Mouse (Mus musculus) MEL (cell line): ENCODE data around the gene Prdx6. TPM values are rescaled to one million over a fixed set of nuclear protein-coding genes. Genes with fewer than 3 reads are reported as not detected.

Source experiments
- DNase-seq: peaks from one replicate; pipeline ENCODE4 v3.0.0; 2011; ENCODE audit warnings: low read depth, low spot score
- H3K27ac ChIP-seq: 2 replicates; pipeline ENCODE4 v1.5.1; 2012; ENCODE audit warnings: low read depth, mild to moderate bottlenecking, control low read depth, low read length, moderate library complexity; ENCODE audit not compliant: control insufficient read depth
- H3K27me3 ChIP-seq, 2 experiments: fragments of 150-350 bp in 1 of 2; sonication (generic) in 1 of 2; 2 replicates each; pipeline ENCODE4 v1.6.1; 2012; ENCODE audit warnings: low read length in 2 of 2, mild to moderate bottlenecking in 2 of 2, improper control_type of control experiment in 1 of 2, moderate library complexity in 1 of 2; ENCODE audit not compliant: insufficient read depth in 2 of 2, control insufficient read depth in 1 of 2
- H3K36me3 ChIP-seq, 2 experiments: 2 replicates each; pipeline ENCODE4 v1.6.1; 2012 to 2014; ENCODE audit warnings: low read length in 2 of 2, improper control_type of control experiment in 1 of 2, inconsistent platforms in 1 of 2, mild to moderate bottlenecking in 1 of 2; ENCODE audit not compliant: insufficient read depth in 2 of 2, control insufficient read depth in 1 of 2
- H3K4me1 ChIP-seq, 2 experiments: fragments of 150-350 bp in 1 of 2; sonication (generic) in 1 of 2; 2 replicates each; pipeline ENCODE4 v1.6.1; 2012; ENCODE audit warnings: low read length in 2 of 2, improper control_type of control experiment in 1 of 2, mild to moderate bottlenecking in 1 of 2; ENCODE audit not compliant: insufficient read depth in 2 of 2, control insufficient read depth in 1 of 2
- H3K4me3 ChIP-seq, 2 experiments: fragments of 150-350 bp in 1 of 2; sonication (generic) in 1 of 2; 2 replicates each; pipeline ENCODE4 v1.5.1; 2012; ENCODE audit warnings: low read depth in 2 of 2, low read length in 2 of 2, mild to moderate bottlenecking in 2 of 2, moderate library complexity in 2 of 2, control low read depth in 1 of 2, improper control_type of control experiment in 1 of 2; ENCODE audit not compliant: control insufficient read depth in 1 of 2, insufficient read depth in 1 of 2
- H3K79me2 ChIP-seq: 2 replicates; pipeline ENCODE4 v1.6.1; 2012; ENCODE audit warnings: mild to moderate bottlenecking, low read length, moderate library complexity; ENCODE audit not compliant: control insufficient read depth, poor library complexity, insufficient read depth
- H3K9ac ChIP-seq: 2 replicates; pipeline ENCODE4 v1.6.1; 2012; ENCODE audit warnings: low read depth, mild to moderate bottlenecking, control low read depth, low read length, moderate library complexity; ENCODE audit not compliant: control insufficient read depth, poor library complexity, severe bottlenecking
- H3K9me3 ChIP-seq: fragments of 150-350 bp; sonication (generic); replicated peaks from 2 replicates; pipeline ENCODE4 v1.6.1; 2012; ENCODE audit warnings: mild to moderate bottlenecking, low read length, improper control_type of control experiment, moderate library complexity; ENCODE audit not compliant: insufficient read depth
- BHLHE40 ChIP-seq: IDR thresholded peaks from 2 replicates; pipeline ENCODE4 v1.6.1; 2012; ENCODE audit warnings: low read depth, mild to moderate bottlenecking, inconsistent platforms, low read length, improper control_type of control experiment, borderline replicate concordance
- E2F4 ChIP-seq: IDR thresholded peaks from 2 replicates; pipeline ENCODE4 v1.6.1; 2011; ENCODE audit warnings: low read depth, low read length, improper control_type of control experiment, borderline replicate concordance
- EP300 ChIP-seq, 2 experiments: IDR thresholded peaks; 2 replicates each; pipeline ENCODE4 v1.6.1; 2011; ENCODE audit warnings: improper control_type of control experiment in 2 of 2, low read length in 2 of 2, low read depth in 1 of 2, mild to moderate bottlenecking in 1 of 2
- ETS1 ChIP-seq: IDR thresholded peaks from 2 replicates; pipeline ENCODE4 v1.6.1; 2012; ENCODE audit warnings: low read depth, mild to moderate bottlenecking, inconsistent platforms, low read length, improper control_type of control experiment, moderate library complexity
- GATA1 ChIP-seq: IDR thresholded peaks from 2 replicates; pipeline ENCODE4 v1.6.1; 2011; ENCODE audit warnings: low read depth, low read length, improper control_type of control experiment
- JUND ChIP-seq: IDR thresholded peaks from 2 replicates; pipeline ENCODE4 v1.6.1; 2011; ENCODE audit warnings: low read depth, mild to moderate bottlenecking, improper control_type of control experiment, low read length
- MEF2A ChIP-seq: IDR thresholded peaks from 2 replicates; pipeline ENCODE4 v1.6.1; 2014; ENCODE audit warnings: low read depth, mild to moderate bottlenecking, inconsistent platforms, low read length, improper control_type of control experiment; ENCODE audit not compliant: poor library complexity, insufficient replicate concordance, severe bottlenecking; ENCODE audit errors: extremely low read depth
- MXI1 ChIP-seq: IDR thresholded peaks from 2 replicates; pipeline ENCODE4 v1.6.1; 2011; ENCODE audit warnings: mild to moderate bottlenecking, low read depth, low read length, improper control_type of control experiment
- NELFE ChIP-seq: IDR thresholded peaks from 2 replicates; pipeline ENCODE4 v1.6.1; 2011; ENCODE audit warnings: low read depth, low read length, improper control_type of control experiment
- NRF1 ChIP-seq: IDR thresholded peaks from 2 replicates; pipeline ENCODE4 v1.6.1; 2014; ENCODE audit warnings: low read depth, mild to moderate bottlenecking, inconsistent platforms, low read length, improper control_type of control experiment, moderate library complexity; ENCODE audit not compliant: poor library complexity, insufficient read depth, severe bottlenecking
- POLR2A ChIP-seq, 2 experiments: IDR thresholded peaks; 2 replicates each; pipeline ENCODE4 v1.6.1; 2011 to 2012; ENCODE audit warnings: low read length in 2 of 2, mild to moderate bottlenecking in 2 of 2, control low read depth in 1 of 2, improper control_type of control experiment in 1 of 2, low read depth in 1 of 2, moderate library complexity in 1 of 2; ENCODE audit not compliant: control insufficient read depth in 1 of 2, insufficient read depth in 1 of 2, poor library complexity in 1 of 2
- POLR2AphosphoS5 ChIP-seq: IDR thresholded peaks from 2 replicates; pipeline ENCODE4 v1.6.1; 2012; ENCODE audit warnings: low read depth, borderline replicate concordance, mild to moderate bottlenecking, inconsistent platforms, low read length, moderate library complexity, mixed read lengths
- RAD21 ChIP-seq: IDR thresholded peaks from 2 replicates; pipeline ENCODE4 v1.6.1; 2011; ENCODE audit warnings: mild to moderate bottlenecking, low read depth, low read length, improper control_type of control experiment
- SIN3A ChIP-seq: IDR thresholded peaks from 2 replicates; pipeline ENCODE4 v1.6.1; 2012; ENCODE audit warnings: low read length, improper control_type of control experiment, inconsistent platforms
- SMC3 ChIP-seq: IDR thresholded peaks from 2 replicates; pipeline ENCODE4 v1.6.1; 2011; ENCODE audit warnings: low read depth, low read length, improper control_type of control experiment
- TBP ChIP-seq: IDR thresholded peaks from 2 replicates; pipeline ENCODE4 v1.8.0; 2011; ENCODE audit warnings: low read depth, low read length, improper control_type of control experiment
- TCF12 ChIP-seq: IDR thresholded peaks from 2 replicates; pipeline ENCODE4 v1.6.1; 2014; ENCODE audit warnings: low read depth, mild to moderate bottlenecking, inconsistent platforms, low read length, improper control_type of control experiment, moderate library complexity
- UBTF ChIP-seq: IDR thresholded peaks from 2 replicates; pipeline ENCODE4 v1.6.1; 2012; ENCODE audit warnings: low read depth, mild to moderate bottlenecking, inconsistent platforms, low read length, improper control_type of control experiment, moderate library complexity, borderline replicate concordance; ENCODE audit not compliant: insufficient read depth
- ZC3H11A ChIP-seq: IDR thresholded peaks from 2 replicates; pipeline ENCODE4 v1.6.1; 2012; ENCODE audit warnings: low read depth, mild to moderate bottlenecking, inconsistent platforms, low read length, improper control_type of control experiment
- ZMIZ1 ChIP-seq: IDR thresholded peaks from 2 replicates; pipeline ENCODE4 v1.6.1; 2012; ENCODE audit warnings: low read depth, mild to moderate bottlenecking, inconsistent platforms, low read length, improper control_type of control experiment, moderate library complexity
- ZNF384 ChIP-seq: IDR thresholded peaks from 2 replicates; pipeline ENCODE4 v1.6.1; 2012; ENCODE audit warnings: low read depth, mild to moderate bottlenecking, inconsistent platforms, low read length, improper control_type of control experiment
- polyA plus RNA-seq, 2 experiments: library from polyadenylated mRNA; stranded (reverse) in 1 of 2; unstranded in 1 of 2; fragments of >175 nt in 1 of 2; fragments of >200 nt in 1 of 2; gene quantifications; 2 replicates each; pipeline versions ENCODE4 v1.2.1 to v1.2.4; 2012; ENCODE audit warnings: low replicate concordance in 2 of 2, low read depth in 1 of 2; ENCODE audit not compliant: insufficient read length in 2 of 2, insufficient read depth in 1 of 2, missing spikeins in 1 of 2
- total RNA-seq: library from RNA; depleted of rRNA; stranded (reverse); fragments of 300-350 nt; gene quantifications from 2 replicates; pipeline ENCODE4 v1.2.3, GENCODE M21; 2012

Gene Prdx6
- total and polyA plus RNA-seq, 3 experiments, result 155 to 300 TPM; not detected in 1

DNA sequence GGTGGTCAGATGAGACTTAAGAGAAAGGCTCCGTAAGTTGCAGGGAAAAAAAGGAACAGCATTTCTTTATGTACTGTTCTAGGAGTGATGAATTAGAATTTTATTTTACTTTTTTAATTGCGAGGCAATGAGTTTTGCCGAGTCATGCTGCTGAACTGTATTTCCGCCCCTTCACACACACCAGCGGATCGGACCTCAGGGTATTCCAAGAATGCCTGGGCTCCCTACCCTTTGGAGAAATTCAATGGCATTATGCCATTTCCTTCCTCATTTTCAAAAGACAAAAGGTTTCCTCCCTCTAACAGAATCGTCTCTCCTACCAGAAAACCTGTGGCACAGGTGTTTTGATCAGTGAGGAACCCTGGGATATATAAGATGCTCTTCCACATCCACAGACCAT lies 2.3 kb downstream of the Prdx6 start:
- Histone ChIP-seq H3K9ac (0 out of 2 replicates have a peak overlapping the region, but pooled peaks have one; percentile 90), H3K27ac (no peak overlapping the region), H3K4me1 (peaks cover 2 to 23% of the 10 kb centered on the region in 2 experiments), H3K4me3 (peak overlapping the region; percentile 0 to 92; a peak in 1 of 4 replicates), H3K27me3 (no peaks in the 10 kb centered on the region), H3K36me3 (peaks cover 12 to 28% of the 10 kb centered on the region in 2 experiments), H3K9me3 (no peaks in the 10 kb centered on the region), H3K79me2 (peaks cover 44% of the 10 kb centered on the region)
- DNase-seq, result no peak
- TF ChIP-seq MXI1 (no peak), TBP (no peak), POLR2A (IDR thresholded peaks at IDR 0.05; ENCODE audit: control insufficient read depth in 1 of 2, insufficient read depth in 1 of 2, low read depth in 1 of 2, low read length in 2 of 2, poor library complexity in 1 of 2) (no peak), ETS1 (no peak), BHLHE40 (no peak), EP300 (IDR thresholded peaks at IDR 0.05; ENCODE audit: low read depth in 1 of 2, low read length in 2 of 2) (no peak), SIN3A (no peak)

DNA sequence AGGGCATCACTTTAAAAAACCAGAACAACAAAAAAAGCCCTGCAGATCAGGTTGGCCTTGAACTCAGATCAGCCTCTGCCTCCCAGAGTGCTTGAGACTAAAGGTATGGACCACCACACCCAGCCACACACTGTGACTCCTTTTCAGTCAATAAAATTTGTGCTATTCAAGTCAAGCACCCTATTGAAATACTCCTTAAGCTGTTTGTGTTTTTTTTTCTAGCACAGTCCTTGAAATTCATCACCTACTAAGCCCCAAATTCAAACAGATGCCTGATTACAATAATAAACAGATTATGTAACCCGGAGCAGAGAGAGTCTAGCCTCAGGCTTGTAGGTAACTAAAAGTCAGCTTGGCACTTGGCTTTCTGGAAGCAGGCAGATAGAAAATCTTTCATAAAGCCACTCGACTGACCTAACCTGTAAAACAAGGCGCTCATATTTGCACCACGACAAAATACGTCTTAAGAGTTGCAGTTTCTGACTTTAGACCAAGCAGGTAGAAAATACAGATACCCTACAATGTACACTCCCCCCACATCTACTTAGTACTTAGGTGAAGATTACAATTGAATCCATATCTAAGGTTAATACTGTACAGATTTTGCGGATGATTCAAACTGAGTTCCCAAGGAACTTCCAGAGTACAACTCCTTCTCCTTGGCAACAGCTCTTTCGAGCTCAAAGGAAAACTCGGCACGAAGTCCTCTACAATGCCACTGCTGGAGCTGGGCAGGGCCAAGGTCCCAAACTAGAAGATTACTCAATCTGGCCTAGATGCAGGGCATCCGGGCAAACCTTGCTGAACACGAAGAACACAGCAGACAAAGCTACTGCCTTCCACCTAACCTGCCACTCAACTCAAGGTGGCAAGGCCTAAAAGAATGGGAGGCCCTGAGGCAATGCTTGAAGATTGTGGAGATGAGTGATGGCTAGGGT lies 3.1 kb downstream of the Prdx6 start:
- no peak for DNase-seq
- no peaks in the 10 kb centered on the region for H3K27me3 ChIP-seq
- no peak overlapping the region for H3K27ac ChIP-seq
- H3K4me1 ChIP-seq, result peaks cover 0 to 17% of the 10 kb centered on the region in 2 experiments; a peak in 3 of 4 replicates
- H3K4me3 ChIP-seq, result no peak overlapping the region; a peak in 1 of 4 replicates
- no peaks in the 10 kb centered on the region for H3K9me3 ChIP-seq
- peaks cover 44% of the 10 kb centered on the region for H3K79me2 ChIP-seq
- TF ChIP-seq ZNF384 (no peak), JUND (no peak), POLR2A (IDR thresholded peaks at IDR 0.05; ENCODE audit: control insufficient read depth in 1 of 2, insufficient read depth in 1 of 2, low read depth in 1 of 2, low read length in 2 of 2, poor library complexity in 1 of 2) (no peak), BHLHE40 (no peak), NRF1 (no peak), MXI1 (no peak), UBTF (no peak), GATA1 (no peak), E2F4 (no peak), ETS1 (no peak), ZMIZ1 (no peak), EP300 (IDR thresholded peaks at IDR 0.05; ENCODE audit: low read depth in 1 of 2, low read length in 2 of 2) (no peak), POLR2AphosphoS5 (no peak), ZC3H11A (no peak), SMC3 (no peak), NELFE (no peak), TCF12 (no peak), TBP (no peak), RAD21 (no peak), MEF2A (no peak)
- peaks cover 13 to 22% of the 10 kb centered on the region in 2 experiments for H3K36me3 ChIP-seq
- no peak overlapping the region for H3K9ac ChIP-seq
